Mouse (Mus musculus) midbrain, embryonic 12.5 days (tissue): ENCODE measurements around the gene Rad51d. TPM values are rescaled to one million over a fixed set of nuclear protein-coding genes. Genes with fewer than 3 reads are reported as not detected.

Experiments used
- ATAC-seq: fragments of 200-750 bp; cut with Nextera tagmentation; 2 replicates; pipeline ENCODE4 v1.8.0; 2017; ENCODE audit warnings: low read depth, moderate TSS enrichment, moderate library complexity; ENCODE audit not compliant: low FRiP score
- H3K27ac ChIP-seq: fragments of 300-500 bp; sonication (generic); replicated peaks from 2 replicates; pipeline ENCODE4 v1.5.1; 2016; ENCODE audit warnings: mild to moderate bottlenecking
- H3K27me3 ChIP-seq: fragments of 300-500 bp; sonication (generic); 2 replicates; pipeline ENCODE4 v1.6.1; 2016; ENCODE audit warnings: mild to moderate bottlenecking
- H3K36me3 ChIP-seq: fragments of 300-500 bp; sonication (generic); 2 replicates; pipeline ENCODE4 v1.6.1; 2016
- H3K4me1 ChIP-seq: fragments of 300-500 bp; sonication (generic); 2 replicates; pipeline ENCODE4 v1.6.1; 2016
- H3K4me2 ChIP-seq: fragments of 300-500 bp; sonication (generic); replicated peaks from 2 replicates; pipeline ENCODE4 v1.6.1; 2016; ENCODE audit warnings: mild to moderate bottlenecking, moderate library complexity
- H3K4me3 ChIP-seq: fragments of 300-500 bp; sonication (generic); 2 replicates; pipeline ENCODE4 v1.5.1; 2016; ENCODE audit warnings: mild to moderate bottlenecking
- H3K9ac ChIP-seq: fragments of 300-500 bp; sonication (generic); replicated peaks from 2 replicates; pipeline ENCODE4 v1.6.1; 2016; ENCODE audit warnings: mild to moderate bottlenecking, moderate library complexity
- H3K9me3 ChIP-seq: fragments of 300-500 bp; sonication (generic); 2 replicates; pipeline ENCODE4 v1.6.1; 2016; ENCODE audit warnings: mild to moderate bottlenecking
- WGBS: fragments of 180-500 bp; shearing (Covaris S2); methylation state at CpG from one replicate; pipeline ENCODE4 v1.1.7; 2016; 5-methylcytosine and 5-hydroxymethylcytosine counted together
- polyA plus RNA-seq: library from polyadenylated mRNA; unstranded; fragments of >200 nt; fragmentation: Nextera tagmentation; extraction: Ambion mirVana; gene quantifications from 2 replicates; pipeline ENCODE4 v1.2.1, GENCODE M21; 2016

The Rad51d gene
- polyA plus RNA-seq, 1 experiment from 2014 or later: 14.1 TPM

GRCm38 (mm10) chr11:82910679-82911389 is 20.4 kb upstream of the Rad51d start:
- Histone ChIP-seq H3K4me2 (no peak overlapping the region), H3K4me3 (no peak overlapping the region), H3K9ac (no peak overlapping the region), H3K27me3 (peaks cover 39% of the 10 kb centered on the region), H3K9me3 (no peaks in the 10 kb centered on the region), H3K4me1 (peaks cover 11% of the 10 kb centered on the region), H3K36me3 (peaks cover 5% of the 10 kb centered on the region; the same call in 1 of the 2 replicates), H3K27ac (no peak overlapping the region)
- no peak for ATAC-seq
- WGBS: 78% methylated on average over 11 of the region's 11 CpGs

- 89% methylated on average over 4 of the region's 4 CpGs for WGBS
- H3K9ac ChIP-seq: no peak within 1 kb of the TSS
- peaks cover 39% of the 10 kb centered on the region for H3K27me3 ChIP-seq
- ATAC-seq: no peak
- no peak within 1 kb of the TSS for H3K27ac ChIP-seq
- H3K36me3 ChIP-seq: peaks cover 11% of the 10 kb centered on the region; the same call in 1 of the 2 replicates
- H3K9me3 ChIP-seq: no peaks in the 10 kb centered on the region
- H3K4me2 ChIP-seq: no peak within 1 kb of the TSS
- no peak within 1 kb of the TSS for H3K4me3 ChIP-seq
- peaks cover 11% of the 10 kb centered on the region for H3K4me1 ChIP-seq
Measured at GRCm38 (mm10) chr11:82910250-82910649, 19.8 kb upstream of the Rad51d start, which contains the start of gene Unc45b. Unc45b (plus strand) TSS chr11:82910550.

GRCm38 (mm10) chr11:82908608-82908989 is 18.2 kb upstream of the Rad51d start:
- ATAC-seq: 0 out of 2 replicates have a peak, but pooled peaks have one; percentile 30
- WGBS: 52% methylated on average over 6 of the region's 10 CpGs

GRCm38 (mm10) chr11:82907651-82908607 is 17.5 kb upstream of the Rad51d start, which contains the start of gene Nle1:
Nle1 (minus strand) TSS chr11:82908411.
- peaks cover 23% of the 10 kb centered on the region for H3K27me3 ChIP-seq
- H3K27ac ChIP-seq: no peak within 1 kb of the TSS
- ATAC-seq: peak; percentile 83
- no peaks in the 10 kb centered on the region for H3K9me3 ChIP-seq
- WGBS: 2% methylated on average over 62 of the region's 73 CpGs
- H3K36me3 ChIP-seq: peaks cover 34% of the 10 kb centered on the region
- peaks cover 11% of the 10 kb centered on the region for H3K4me1 ChIP-seq
- H3K4me2 ChIP-seq: peak within 1 kb of the TSS; percentile 77
- peak within 1 kb of the TSS; percentile 82 for H3K4me3 ChIP-seq
- H3K9ac ChIP-seq: peak within 1 kb of the TSS; percentile 69

More at GRCm38 (mm10) chr11:82908608-82908989, 18.2 kb upstream of the Rad51d start:
- H3K27me3 ChIP-seq: peaks cover 30% of the 10 kb centered on the region
- H3K36me3 ChIP-seq: peaks cover 28% of the 10 kb centered on the region
- H3K4me3 ChIP-seq: peak overlapping the region; percentile 82
- no peak overlapping the region for H3K9ac ChIP-seq
- peak overlapping the region; percentile 77 for H3K4me2 ChIP-seq
- H3K27ac ChIP-seq: no peak overlapping the region
- H3K4me1 ChIP-seq: peaks cover 11% of the 10 kb centered on the region
- H3K9me3 ChIP-seq: no peaks in the 10 kb centered on the region

- Histone ChIP-seq H3K4me3 (no peak overlapping the region), H3K4me1 (peaks cover 11% of the 10 kb centered on the region), H3K4me2 (no peak overlapping the region), H3K36me3 (peaks cover 55% of the 10 kb centered on the region), H3K27me3 (0 out of 2 replicates have a peak, but pooled peaks cover 9% of the 10 kb centered on the region), H3K27ac (no peak overlapping the region), H3K9me3 (no peaks in the 10 kb centered on the region), H3K9ac (no peak overlapping the region)
- whole genome bisulfite sequencing: 93% methylated on average over 5 of the region's 5 CpGs
- no peak for ATAC-seq
Measured at GRCm38 (mm10) chr11:82905816-82906215, 15.4 kb upstream of the Rad51d start.

- WGBS: 68% methylated on average over 6 of the region's 8 CpGs
- H3K4me1 ChIP-seq: peaks cover 11% of the 10 kb centered on the region
- ATAC-seq: no peak
- no peak overlapping the region for H3K9ac ChIP-seq
- H3K27me3 ChIP-seq: 0 out of 2 replicates have a peak, but pooled peaks cover 4% of the 10 kb centered on the region
- no peaks in the 10 kb centered on the region for H3K9me3 ChIP-seq
- H3K27ac ChIP-seq: no peak overlapping the region
- no peak overlapping the region for H3K4me2 ChIP-seq
- H3K4me3 ChIP-seq: no peak overlapping the region
- H3K36me3 ChIP-seq: peaks cover 63% of the 10 kb centered on the region
Measured at GRCm38 (mm10) chr11:82904952-82905351, 14.5 kb upstream of the Rad51d start.

GRCm38 (mm10) chr11:82901606-82902310 is 11.3 kb upstream of the Rad51d start:
- Histone ChIP-seq H3K9me3 (no peaks in the 10 kb centered on the region), H3K36me3 (peaks cover 88% of the 10 kb centered on the region), H3K9ac (no peak overlapping the region), H3K4me3 (no peak overlapping the region), H3K4me1 (no peaks in the 10 kb centered on the region), H3K27me3 (no peaks in the 10 kb centered on the region), H3K4me2 (no peak overlapping the region), H3K27ac (no peak overlapping the region)
- WGBS: 96% methylated on average over 20 of the region's 20 CpGs
- ATAC-seq: no peak

GRCm38 (mm10) chr11:82899720-82900119 is 9.3 kb upstream of the Rad51d start:
- Histone ChIP-seq H3K27me3 (no peaks in the 10 kb centered on the region), H3K9ac (no peak overlapping the region), H3K27ac (no peak overlapping the region), H3K4me2 (no peak overlapping the region), H3K36me3 (peaks cover 72% of the 10 kb centered on the region), H3K9me3 (no peaks in the 10 kb centered on the region), H3K4me1 (no peaks in the 10 kb centered on the region), H3K4me3 (no peak overlapping the region)
- ATAC-seq: no peak
- 93% methylated on average over 5 of the region's 5 CpGs for WGBS

GRCm38 (mm10) chr11:82897478-82897877 is 7.1 kb upstream of the Rad51d start:
- Histone ChIP-seq H3K9ac (no peak overlapping the region), H3K4me1 (no peaks in the 10 kb centered on the region), H3K4me3 (no peak overlapping the region), H3K27me3 (peaks cover 2% of the 10 kb centered on the region; the same call in 1 of the 2 replicates), H3K4me2 (no peak overlapping the region), H3K27ac (no peak overlapping the region), H3K36me3 (peaks cover 50% of the 10 kb centered on the region), H3K9me3 (no peaks in the 10 kb centered on the region)
- ATAC-seq: no peak
- 85% methylated on average over 10 of the region's 10 CpGs for WGBS

- ATAC-seq: no peak
- WGBS: 65% methylated on average over 7 of the region's 7 CpGs
- H3K27me3 ChIP-seq: peaks cover 12% of the 10 kb centered on the region
- no peak within 1 kb of the TSS for H3K9ac ChIP-seq
- no peak within 1 kb of the TSS for H3K4me2 ChIP-seq
- no peak within 1 kb of the TSS for H3K27ac ChIP-seq
- H3K4me1 ChIP-seq: peaks cover 12% of the 10 kb centered on the region
- H3K9me3 ChIP-seq: no peaks in the 10 kb centered on the region
- 0 out of 2 replicates have a peak, but pooled peaks cover under 1% of the 10 kb centered on the region for H3K36me3 ChIP-seq
- H3K4me3 ChIP-seq: no peak within 1 kb of the TSS
Measured at GRCm38 (mm10) chr11:82891936-82892335, 1.5 kb upstream of the Rad51d start, which contains the start of gene Fndc8. Fndc8 (plus strand) TSS chr11:82892124.
